Mouse (Mus musculus): ENCODE data around the gene Gtsf2.
"Not testable (repeated sequence)": the region's sequence is repeated elsewhere in the genome, so short reads cannot be mapped to it uniquely, and the experiment has no call there.

The Gtsf2 gene

GRCm38 (mm10) chr15:103448369-103448768 is at the start of gene Gtsf2:
TSS of gene Gtsf2 (minus strand) at chr15:103448469.
- DNase-seq: no peak

GRCm38 (mm10) chr15:103496204-103497140 is 48.2 kb upstream of the Gtsf2 start:
- DNase-seq: no peak

- no peak for DNase-seq
Observed at GRCm38 (mm10) chr15:103488336-103488735, 40.1 kb upstream of the Gtsf2 start.

GRCm38 (mm10) chr15:103486658-103487057 is 38.4 kb upstream of the Gtsf2 start:
- no peak for DNase-seq

GRCm38 (mm10) chr15:103485106-103485505 is 36.8 kb upstream of the Gtsf2 start:
- no peak for DNase-seq

- DNase-seq: no peak
Observed at GRCm38 (mm10) chr15:103484490-103484889, 36.2 kb upstream of the Gtsf2 start.

GRCm38 (mm10) chr15:103482488-103482887 is 34.2 kb upstream of the Gtsf2 start:
- DNase-seq: no peak

GRCm38 (mm10) chr15:103480129-103480528 is 31.9 kb upstream of the Gtsf2 start:
- no peak for DNase-seq

GRCm38 (mm10) chr15:103479080-103479606 is 30.9 kb upstream of the Gtsf2 start:
- no peak for DNase-seq

GRCm38 (mm10) chr15:103473769-103474168 is 25.5 kb upstream of the Gtsf2 start:
- no peak for DNase-seq

GRCm38 (mm10) chr15:103473182-103473581 is 24.9 kb upstream of the Gtsf2 start:
- no peak for DNase-seq

GRCm38 (mm10) chr15:103472265-103472664 is 24.0 kb upstream of the Gtsf2 start:
- no peak for DNase-seq

GRCm38 (mm10) chr15:103471488-103472194 is 23.4 kb upstream of the Gtsf2 start:
- DNase-seq: no peak

GRCm38 (mm10) chr15:103462539-103463261 is 14.4 kb upstream of the Gtsf2 start:
- DNase-seq: no peak

- DNase-seq: no peak
Observed at GRCm38 (mm10) chr15:103454449-103454848, 6.2 kb upstream of the Gtsf2 start.

- DNase-seq: no peak
Observed at GRCm38 (mm10) chr15:103453551-103454218, 5.4 kb upstream of the Gtsf2 start, which contains the start of gene Nckap1l. TSS of gene Nckap1l (plus strand) at chr15:103453794.

GRCm38 (mm10) chr15:103445966-103446365 is 2.3 kb downstream of the Gtsf2 start:
- DNase-seq: not testable (repeated sequence)

GRCm38 (mm10) chr15:103430241-103430640 is 18.0 kb downstream of the Gtsf2 start, which contains the start of gene Gtsf1:
TSS of gene Gtsf1 (minus strand) at chr15:103430470.
- DNase-seq: no peak

GRCm38 (mm10) chr15:103427017-103427416 is 21.3 kb downstream of the Gtsf2 start:
- no peak for DNase-seq

GRCm38 (mm10) chr15:103405586-103405985 is 42.7 kb downstream of the Gtsf2 start:
- not testable (repeated sequence) for DNase-seq

GRCm38 (mm10) chr15:103401361-103401760 is 46.9 kb downstream of the Gtsf2 start:
- DNase-seq: no peak

GRCm38 (mm10) chr15:103393577-103393976 is 54.7 kb downstream of the Gtsf2 start:
- no peak for DNase-seq
